Mouse (Mus musculus): ENCODE measurements around the gene Rufy4. TPM values are rescaled to one million over a fixed set of nuclear protein-coding genes. Genes with fewer than 3 reads are reported as not detected.

The Rufy4 gene
- polyA plus RNA-seq, 1 experiment from 2014 or later, result 0.20 TPM

DNA sequence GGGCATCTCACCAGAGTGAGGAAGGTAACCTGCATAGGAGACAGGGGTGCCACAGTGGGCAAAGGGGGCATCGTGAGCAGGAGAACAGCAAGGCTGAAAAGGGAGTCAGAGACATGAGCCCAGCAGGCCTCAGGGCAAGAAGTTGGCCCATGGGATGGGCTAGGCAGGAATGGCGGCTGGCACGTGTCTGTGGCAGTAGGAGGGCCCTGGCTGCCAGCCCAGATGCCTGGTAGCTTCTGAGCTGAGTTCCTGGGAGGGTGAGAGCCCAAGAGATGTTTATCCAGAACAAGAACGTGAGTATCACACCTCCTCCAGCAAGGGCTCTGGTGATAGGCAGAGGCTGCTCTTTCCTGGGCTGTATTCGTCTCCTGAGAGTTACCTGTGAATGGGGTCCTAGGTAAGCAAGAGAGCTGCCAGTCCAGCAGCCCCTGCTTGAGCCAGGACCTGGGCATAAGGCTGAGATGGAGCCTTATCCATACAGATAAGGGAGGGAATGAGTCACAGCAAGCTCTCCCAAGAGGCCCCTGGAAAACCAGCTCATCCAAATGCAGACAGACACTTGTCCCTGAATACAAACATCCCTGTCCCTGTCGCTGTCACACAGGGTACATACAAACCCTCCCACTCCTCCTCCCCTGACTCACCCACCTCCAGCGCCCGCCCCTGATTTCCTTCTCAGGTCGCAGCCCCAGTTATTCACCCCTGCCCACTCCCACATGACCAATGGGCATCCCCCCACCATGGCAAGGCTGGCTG is 3.3 kb upstream of the Rufy4 start:
- no peak overlapping the region for H3K4me2 ChIP-seq (ENCODE audit: low read depth, low read length)
- peaks cover 9% of the 10 kb centered on the region; the same call in 1 of the 2 replicates for H3K4me1 ChIP-seq (ENCODE audit: insufficient read depth)
- H3K4me3 ChIP-seq (ENCODE audit: low read depth, low read length), result no peak overlapping the region
- H3K9ac ChIP-seq (replicated peaks), result no peak overlapping the region
- TF ChIP-seq EP300 (IDR thresholded peaks at IDR 0.05; ENCODE audit: low read depth), result no peak
- TF ChIP-seq CTCF (IDR thresholded peaks at IDR 0.05; ENCODE audit: low read depth), result no peak
- no peaks in the 10 kb centered on the region for H3K36me3 ChIP-seq (replicated peaks; ENCODE audit: insufficient read depth, low read length)
- DNase-seq (no peak), ATAC-seq (no peak)
- peaks cover 11% of the 10 kb centered on the region; the same call in 1 of the 2 replicates for H3K27me3 ChIP-seq (ENCODE audit: insufficient read depth, low read length)
- WGBS (ENCODE audit: insufficient replicate concordance), result 47% methylated on average over 9 of the region's 9 CpGs
- H3K9me3 ChIP-seq (ENCODE audit: low read length), result no peaks in the 10 kb centered on the region
- H3K27ac ChIP-seq (ENCODE audit: low read depth), result no peak overlapping the region

DNA sequence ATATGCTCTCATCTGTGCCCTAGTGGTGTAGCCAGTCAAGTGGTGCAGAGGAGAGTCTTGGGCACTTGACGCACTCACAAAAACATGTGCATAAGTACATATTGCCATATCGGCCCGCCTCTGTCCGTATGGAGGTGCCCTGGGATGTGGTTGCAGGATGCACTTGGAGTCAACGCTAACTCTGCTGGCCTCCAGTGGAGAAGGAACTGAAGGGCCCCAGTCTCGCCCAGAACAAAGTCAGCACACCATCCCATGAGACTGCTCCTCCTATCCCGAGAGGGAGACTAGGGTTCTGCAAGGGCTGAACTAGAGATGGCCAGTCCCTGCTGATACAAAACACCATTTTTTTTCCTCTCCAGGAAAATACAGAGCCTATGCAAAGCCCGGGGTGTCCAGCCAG is 2.1 kb upstream of the Rufy4 start:
- no peak overlapping the region for H3K4me3 ChIP-seq (ENCODE audit: low read depth, low read length)
- H3K4me2 ChIP-seq (ENCODE audit: low read depth, low read length), result no peak overlapping the region
- H3K9me3 ChIP-seq (ENCODE audit: low read length), result no peaks in the 10 kb centered on the region
- no peak overlapping the region for H3K27ac ChIP-seq (ENCODE audit: low read depth)
- H3K9ac ChIP-seq (replicated peaks), result no peak overlapping the region
- H3K36me3 ChIP-seq (replicated peaks; ENCODE audit: insufficient read depth, low read length), result no peaks in the 10 kb centered on the region
- H3K27me3 ChIP-seq (ENCODE audit: insufficient read depth, low read length), result peaks cover 11% of the 10 kb centered on the region; the same call in 1 of the 2 replicates
- peaks cover 9% of the 10 kb centered on the region; the same call in 1 of the 2 replicates for H3K4me1 ChIP-seq (ENCODE audit: insufficient read depth)
- no peak for ATAC-seq
- no peak for DNase-seq
- 60% methylated on average over 8 of the region's 8 CpGs for WGBS (ENCODE audit: insufficient replicate concordance)
- TF ChIP-seq EP300 (IDR thresholded peaks at IDR 0.05; ENCODE audit: low read depth) (no peak), CTCF (IDR thresholded peaks at IDR 0.05; ENCODE audit: low read depth) (no peak)

DNA sequence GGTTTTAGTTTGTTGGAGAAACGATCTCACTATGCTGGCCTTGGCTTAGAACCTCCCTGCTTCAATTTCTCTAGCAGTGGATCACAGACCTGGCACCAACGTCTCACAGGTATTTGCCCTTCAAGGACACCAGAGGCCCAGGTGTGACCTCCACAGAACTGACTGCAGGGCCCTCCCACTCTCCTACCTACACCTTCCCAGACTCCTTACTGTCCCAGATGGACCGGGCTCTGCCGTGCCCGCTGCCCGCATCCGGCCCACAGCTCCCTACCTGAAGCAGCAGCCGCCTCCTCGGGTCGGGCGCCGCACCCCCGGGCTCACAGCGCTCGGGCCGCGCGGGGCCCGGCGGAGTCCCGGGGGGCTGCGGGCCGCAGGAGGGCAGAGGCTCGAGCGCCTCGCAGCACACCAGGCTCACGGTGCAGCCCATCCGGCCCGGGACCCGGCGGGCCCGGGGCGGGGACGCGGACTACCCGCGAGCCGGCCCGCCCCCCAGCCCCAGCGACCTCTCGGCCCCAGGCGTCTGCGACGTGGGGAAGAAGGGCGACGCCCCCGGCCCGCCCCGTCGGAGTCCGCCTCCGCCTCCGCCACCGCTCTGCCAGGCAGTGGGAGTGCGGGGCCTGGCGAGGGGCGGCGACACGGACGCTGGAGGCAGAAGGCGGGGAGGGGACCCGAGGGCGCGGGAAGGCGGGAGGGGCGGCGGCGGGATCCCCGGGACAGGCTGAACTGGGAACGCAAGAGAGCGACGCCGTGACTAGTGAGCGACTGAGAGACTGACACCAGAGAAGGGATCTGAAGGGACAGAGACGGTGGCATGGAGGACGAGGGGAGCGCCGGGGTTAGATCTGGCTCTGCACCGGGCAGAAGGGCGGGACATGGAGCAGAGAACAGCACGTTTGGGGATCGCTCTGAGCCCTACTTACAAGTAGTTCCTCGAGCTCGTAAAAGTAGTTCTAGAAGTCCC is 1.0 kb upstream of the Rufy4 start, which contains the start of gene Tns1:
Gene Tns1 (minus strand): TSS at position 429 of the 961 bp plus-strand sequence.
- under 1% methylated on average over 82 of the region's 84 CpGs for WGBS (ENCODE audit: insufficient replicate concordance)
- peak; percentile 64 for DNase-seq
- H3K27ac ChIP-seq (ENCODE audit: low read depth), result no peak within 1 kb of the TSS
- ATAC-seq, result peak; percentile 67
- H3K4me3 ChIP-seq (ENCODE audit: low read depth, low read length), result peak within 1 kb of the TSS; percentile 47
- no peaks in the 10 kb centered on the region for H3K9me3 ChIP-seq (ENCODE audit: low read length)
- peaks cover 11% of the 10 kb centered on the region; the same call in 1 of the 2 replicates for H3K27me3 ChIP-seq (ENCODE audit: insufficient read depth, low read length)
- H3K9ac ChIP-seq (replicated peaks), result peak within 1 kb of the TSS; percentile 39
- TF ChIP-seq EP300 (IDR thresholded peaks at IDR 0.05; ENCODE audit: low read depth), result no peak
- TF ChIP-seq CTCF (IDR thresholded peaks at IDR 0.05; ENCODE audit: low read depth), result no peak
- H3K36me3 ChIP-seq (replicated peaks; ENCODE audit: insufficient read depth, low read length), result no peaks in the 10 kb centered on the region
- H3K4me1 ChIP-seq (ENCODE audit: insufficient read depth), result peaks cover 9% of the 10 kb centered on the region; the same call in 1 of the 2 replicates
- H3K4me2 ChIP-seq (ENCODE audit: low read depth, low read length), result peak within 1 kb of the TSS; percentile 83

DNA sequence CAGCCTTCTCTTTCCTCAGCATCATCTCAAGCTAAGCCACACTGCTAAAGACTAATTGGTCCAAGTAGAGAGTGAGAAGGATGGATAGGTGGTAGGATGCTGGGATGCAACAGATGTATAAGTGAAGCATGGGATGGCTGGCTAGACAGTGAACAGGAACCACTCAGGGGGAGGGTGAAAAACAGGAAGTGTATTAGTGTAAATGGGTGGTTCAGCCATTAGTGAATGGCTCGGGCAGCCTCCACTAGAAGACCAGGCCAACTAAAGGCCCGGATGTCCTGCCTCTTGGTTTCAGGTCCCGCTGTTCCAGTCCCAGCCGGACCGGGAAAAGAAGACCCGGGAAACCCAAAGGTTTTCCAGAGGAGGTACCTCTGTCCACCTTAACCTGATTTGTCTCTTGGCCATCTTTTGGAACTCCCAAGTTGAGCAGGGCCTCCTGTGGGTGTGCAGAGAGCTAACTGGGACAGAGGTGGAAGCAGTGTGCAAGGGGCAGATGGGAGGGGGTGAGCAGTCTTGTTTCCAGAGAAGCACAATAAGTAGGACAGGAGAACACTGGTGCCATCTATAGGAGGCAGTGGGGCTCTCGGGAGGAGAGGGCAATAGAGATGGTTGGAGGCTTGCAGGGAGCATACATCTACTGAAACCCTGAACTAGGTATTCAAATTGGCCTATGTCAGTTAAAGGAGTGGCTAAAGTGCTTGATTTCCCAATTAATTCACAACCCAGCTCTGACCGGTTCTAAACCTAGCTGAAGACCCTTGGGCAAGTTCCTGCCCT is 5.7 kb downstream of the Rufy4 start:
- Histone ChIP-seq H3K36me3 (replicated peaks; ENCODE audit: insufficient read depth, low read length) (no peaks in the 10 kb centered on the region), H3K4me1 (ENCODE audit: insufficient read depth) (peaks cover 7% of the 10 kb centered on the region), H3K27ac (ENCODE audit: low read depth) (no peak overlapping the region), H3K9me3 (ENCODE audit: low read length) (no peaks in the 10 kb centered on the region), H3K4me3 (ENCODE audit: low read depth, low read length) (no peak overlapping the region), H3K4me2 (ENCODE audit: low read depth, low read length) (no peak overlapping the region), H3K27me3 (ENCODE audit: insufficient read depth, low read length) (no peaks in the 10 kb centered on the region), H3K9ac (replicated peaks) (no peak overlapping the region)
- TF ChIP-seq CTCF (IDR thresholded peaks at IDR 0.05; ENCODE audit: low read depth) (no peak), EP300 (IDR thresholded peaks at IDR 0.05; ENCODE audit: low read depth) (no peak)
- DNase-seq (no peak), ATAC-seq (no peak)
- 67% methylated on average over 8 of the region's 8 CpGs for WGBS (ENCODE audit: insufficient replicate concordance)

DNA sequence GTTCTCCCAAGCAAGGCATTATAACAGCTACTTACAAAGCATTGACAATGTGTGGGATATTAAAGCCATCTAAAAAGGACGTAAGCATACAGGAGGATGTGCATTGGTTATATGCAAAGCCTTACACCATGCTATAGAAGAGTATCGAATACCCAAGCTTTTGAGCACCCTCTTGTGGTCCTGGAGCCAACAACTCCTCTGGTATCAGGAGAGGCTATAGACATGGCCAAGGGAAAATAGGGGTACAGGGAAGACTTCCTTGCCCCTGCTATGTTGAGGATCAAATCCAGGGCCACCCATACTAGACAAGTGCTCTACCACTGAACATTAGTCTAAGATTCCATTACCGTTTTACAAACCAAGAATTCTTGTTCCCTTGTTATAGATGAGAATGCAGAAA is 6.7 kb downstream of the Rufy4 start:
- 52% methylated on average over 3 of the region's 3 CpGs for WGBS (ENCODE audit: insufficient replicate concordance)
- Histone ChIP-seq H3K4me2 (ENCODE audit: low read depth, low read length) (no peak overlapping the region), H3K4me3 (ENCODE audit: low read depth, low read length) (no peak overlapping the region), H3K27me3 (ENCODE audit: insufficient read depth, low read length) (no peaks in the 10 kb centered on the region), H3K9me3 (ENCODE audit: low read length) (no peaks in the 10 kb centered on the region), H3K27ac (ENCODE audit: low read depth) (no peak overlapping the region), H3K36me3 (replicated peaks; ENCODE audit: insufficient read depth, low read length) (no peaks in the 10 kb centered on the region), H3K9ac (replicated peaks) (no peak overlapping the region), H3K4me1 (ENCODE audit: insufficient read depth) (peaks cover 7% of the 10 kb centered on the region)
- no peak for ATAC-seq
- TF ChIP-seq EP300 (IDR thresholded peaks at IDR 0.05; ENCODE audit: low read depth) (no peak), CTCF (IDR thresholded peaks at IDR 0.05; ENCODE audit: low read depth) (peak; percentile 39)
- no peak for DNase-seq

All from liver, postnatal 0 days (tissue).